Mouse (Mus musculus) olfactory bulb, adult 2 months (tissue): ENCODE data around the gene Kif5a.

Source experiments
- CTCF ChIP-seq: fragments of 200-500 bp; IDR thresholded peaks from 2 replicates; pipeline ENCODE4 v1.5.1; 2012; ENCODE audit warnings: low read depth, mild to moderate bottlenecking, low read length, moderate library complexity; ENCODE audit not compliant: insufficient read depth
- POLR2A ChIP-seq: fragments of 200-500 bp; IDR thresholded peaks from 2 replicates; pipeline ENCODE4 v1.6.1; 2012; ENCODE audit warnings: mild to moderate bottlenecking, low read depth, low read length, moderate library complexity; ENCODE audit not compliant: insufficient read depth

GRCm38 (mm10) chr10:127265727-127266111 is 2.6 kb upstream of the Kif5a start:
- no peak for TF ChIP-seq POLR2A
- TF ChIP-seq CTCF, result no peak
